ENCODE assay signal across 9 mouse cellular contexts in genomic region chr2:31239833-31240232, GRCm38 (mm10). TPM values are rescaled to one million over a fixed set of nuclear protein-coding genes. Genes with fewer than 3 reads are reported as not detected.
DNase-seq lines count a peak whose midpoint lies in the region; ATAC-seq and TF ChIP-seq lines count a peak whose summit lies in the region.
"Had no signal": no experiment of that assay in that cellular context is flagged by ENCODE, and none has a peak within 500 bp of the region (broad histone marks: within the 10 kb centered on the region; RNA-seq: fewer than 3 reads in every experiment).

No protein-coding gene starts in this region.

- no peak for DNase-seq in liver, embryonic 11.5 days (ENCODE audit: low spot score)
- DNase-seq in liver = no peak
- DNase-seq in embryonic facial prominence, embryonic 10.5 days (ENCODE audit: low spot score) = no peak
- DNase-seq in forebrain, postnatal 0 days = no peak
- DNase-seq in thymus, adult 2 months = no peak
- DNase-seq in cerebellum, adult 9-10 months = no peak
- DNase-seq: gastrocnemius, postnatal 14 days; right cerebral cortex, postnatal 4 days had no signal

- ATAC-seq in liver, embryonic 11.5 days (replicated peaks; ENCODE audit: low FRiP score) = no peak
- ATAC-seq in forebrain, postnatal 0 days = 0 out of 2 replicates have a peak, but pooled peaks have one; percentile 6
- ATAC-seq in midbrain, embryonic 13.5 days = no peak

- H3K4me2 ChIP-seq in liver, embryonic 11.5 days = peak overlapping the region; percentile 55
- H3K4me2 ChIP-seq in forebrain, postnatal 0 days (ENCODE audit: low read depth) = no peak overlapping the region
- peak overlapping the region; percentile 35; the same call in 1 of the 2 replicates for H3K4me2 ChIP-seq in midbrain, embryonic 13.5 days (replicated peaks)

- no peaks in the 10 kb centered on the region for H3K36me3 ChIP-seq in liver, embryonic 11.5 days (ENCODE audit: control insufficient read depth, insufficient read depth, low read length)
- H3K36me3 ChIP-seq in embryonic facial prominence, embryonic 10.5 days (replicated peaks) = no peaks in the 10 kb centered on the region
- H3K36me3 ChIP-seq in forebrain, postnatal 0 days (ENCODE audit: insufficient read depth) = no peaks in the 10 kb centered on the region
- no peaks in the 10 kb centered on the region for H3K36me3 ChIP-seq in midbrain, embryonic 13.5 days
- H3K36me3 ChIP-seq in thymus, adult 2 months (ENCODE audit: control insufficient read depth, insufficient read depth, low read length) = no peaks in the 10 kb centered on the region

- H3K9ac ChIP-seq in liver, embryonic 11.5 days (ENCODE audit: low read depth, low read length) = 0 out of 2 replicates have a peak overlapping the region, but pooled peaks have one; percentile 26
- no peak overlapping the region for H3K9ac ChIP-seq in forebrain, postnatal 0 days
- H3K9ac ChIP-seq in midbrain, embryonic 13.5 days (replicated peaks) = no peak overlapping the region

- 76% methylated on average over 6 of the region's 6 CpGs for WGBS in liver, embryonic 11.5 days
- 78% methylated on average over 6 of the region's 6 CpGs for WGBS in embryonic facial prominence, embryonic 10.5 days
- 82% methylated on average over 6 of the region's 6 CpGs for WGBS in forebrain, postnatal 0 days
- WGBS in midbrain, embryonic 13.5 days = 88% methylated on average over 6 of the region's 6 CpGs
- WGBS in thymus, adult 2 months = 95% methylated on average over 6 of the region's 6 CpGs

- no peak overlapping the region for H3K27ac ChIP-seq in liver, embryonic 11.5 days (ENCODE audit: low read depth, low read length)
- H3K27ac ChIP-seq in embryonic facial prominence, embryonic 10.5 days (replicated peaks) = no peak overlapping the region
- no peak overlapping the region for H3K27ac ChIP-seq in forebrain, postnatal 0 days (ENCODE audit: low read depth, low read length)
- H3K27ac ChIP-seq in midbrain, embryonic 13.5 days = no peak overlapping the region
- H3K27ac ChIP-seq in thymus, adult 2 months (ENCODE audit: control insufficient read depth, insufficient read depth, low read length) = no peak overlapping the region

- no peak for TF ChIP-seq CTCF in forebrain, postnatal 0 days (IDR thresholded peaks at IDR 0.05; ENCODE audit: low read depth)
- TF ChIP-seq CTCF in thymus, adult 2 months (IDR thresholded peaks at IDR 0.05; ENCODE audit: borderline replicate concordance, control insufficient read depth, extremely low read depth, insufficient read depth, low read length, poor library complexity) = no peak

- no peaks in the 10 kb centered on the region for H3K9me3 ChIP-seq in liver, embryonic 11.5 days (ENCODE audit: control insufficient read depth, low read length)
- no peaks in the 10 kb centered on the region for H3K9me3 ChIP-seq in embryonic facial prominence, embryonic 10.5 days
- no peaks in the 10 kb centered on the region for H3K9me3 ChIP-seq in forebrain, postnatal 0 days (ENCODE audit: low read length)
- H3K9me3 ChIP-seq in midbrain, embryonic 13.5 days = no peaks in the 10 kb centered on the region

- peaks cover 39% of the 10 kb centered on the region for H3K27me3 ChIP-seq in liver, embryonic 11.5 days (replicated peaks; ENCODE audit: control insufficient read depth, insufficient read depth, low read length)
- peaks cover 34% of the 10 kb centered on the region for H3K27me3 ChIP-seq in embryonic facial prominence, embryonic 10.5 days (replicated peaks; ENCODE audit: low read depth, poor library complexity, severe bottlenecking)
- H3K27me3 ChIP-seq in forebrain, postnatal 0 days (ENCODE audit: insufficient read depth, low read length) = no peaks in the 10 kb centered on the region; the same call in 1 of the 2 replicates
- peaks cover 30% of the 10 kb centered on the region for H3K27me3 ChIP-seq in midbrain, embryonic 13.5 days
- peaks cover under 1% of the 10 kb centered on the region; the same call in 1 of the 2 replicates for H3K27me3 ChIP-seq in thymus, adult 2 months (ENCODE audit: control insufficient read depth, insufficient read depth, low read length)

- H3K4me1 ChIP-seq in liver, embryonic 11.5 days (replicated peaks; ENCODE audit: control insufficient read depth, insufficient read depth, low read length) = peaks cover 3% of the 10 kb centered on the region; the same call in 1 of the 2 replicates
- H3K4me1 ChIP-seq in embryonic facial prominence, embryonic 10.5 days = peaks cover 32% of the 10 kb centered on the region
- H3K4me1 ChIP-seq in forebrain, postnatal 0 days (ENCODE audit: insufficient read depth) = 0 out of 2 replicates have a peak, but pooled peaks cover 2% of the 10 kb centered on the region
- peaks cover 15% of the 10 kb centered on the region for H3K4me1 ChIP-seq in midbrain, embryonic 13.5 days (replicated peaks)
- H3K4me1 ChIP-seq in thymus, adult 2 months (replicated peaks; ENCODE audit: control insufficient read depth, insufficient read depth, low read length) = no peaks in the 10 kb centered on the region

- 0 out of 2 replicates have a peak overlapping the region, but pooled peaks have one; percentile 36 for H3K4me3 ChIP-seq in liver, embryonic 11.5 days (ENCODE audit: low read depth, low read length)
- peak overlapping the region; percentile 44 for H3K4me3 ChIP-seq in embryonic facial prominence, embryonic 10.5 days
- no peak overlapping the region for H3K4me3 ChIP-seq in forebrain, postnatal 0 days (ENCODE audit: low read depth, low read length)
- H3K4me3 ChIP-seq in midbrain, embryonic 13.5 days (replicated peaks) = no peak overlapping the region
- H3K4me3 ChIP-seq in thymus, adult 2 months (ENCODE audit: control insufficient read depth, insufficient read depth, low read length) = no peak overlapping the region

- TF ChIP-seq POLR2A in thymus, adult 2 months (IDR thresholded peaks at IDR 0.05; ENCODE audit: control insufficient read depth, extremely low read depth, insufficient read depth, low read length, poor library complexity) = no peak

RNA-seq across cellular contexts. Expression of gene Ncs1, which starts 5.8 kb away (rescaled TPM):
- polyA plus RNA-seq in liver, embryonic 11.5 days (2014; fragmentation: Nextera tagmentation; extraction: Ambion mirVana) = 8.5 and 11.3 TPM in 2 replicates
- 66.0 and 66.5 TPM in 2 replicates for polyA plus RNA-seq in embryonic facial prominence, embryonic 10.5 days (2016; fragmentation: Nextera tagmentation; extraction: Ambion mirVana)
- total RNA-seq in forebrain, postnatal 0 days (2014; rRNA removed) = 139 and 164 TPM in 2 replicates
- polyA plus RNA-seq in forebrain, postnatal 0 days (2015; fragmentation: Nextera tagmentation; extraction: Ambion mirVana) = 133 and 149 TPM in 2 replicates
- 116 and 120 TPM in 2 replicates for polyA plus RNA-seq in midbrain, embryonic 13.5 days (2015; fragmentation: Nextera tagmentation; extraction: Ambion mirVana)
- 2.4 and 2.5 TPM in 2 replicates for polyA plus RNA-seq in thymus, adult 2 months (2012; rRNA removed)

Comparison
In these comparisons a context has a peak if more than half of its experiments do, and no peak if none do; other contexts are left out.
1. H3K4me3 ChIP-seq: peak in liver, embryonic 11.5 days (single experiment) and embryonic facial prominence, embryonic 10.5 days (single experiment); none in forebrain, postnatal 0 days (single experiment), midbrain, embryonic 13.5 days (single experiment) and thymus, adult 2 months (single experiment).